Mouse (Mus musculus) cerebellum, adult 2 months (tissue): ENCODE data around the gene Mfap1a.

ENCODE experiments used
- CTCF ChIP-seq: fragments of 200-500 bp; IDR thresholded peaks from 2 replicates; pipeline ENCODE4 v1.5.1; 2011; ENCODE audit warnings: low read depth, mild to moderate bottlenecking, control low read depth, low read length, moderate library complexity, borderline replicate concordance; ENCODE audit not compliant: insufficient read depth
- POLR2A ChIP-seq: fragments of 200-500 bp; IDR thresholded peaks from 2 replicates; pipeline ENCODE4 v1.6.1; 2011; ENCODE audit warnings: low read length, control low read depth, borderline replicate concordance; ENCODE audit not compliant: insufficient read depth

GRCm38 (mm10) chr2:121509584-121509983, 3.1 kb upstream of the Mfap1a start:
- TF ChIP-seq POLR2A (no peak), CTCF (no peak)
